Mouse (Mus musculus) small intestine, adult 2 months (tissue): ENCODE measurements around the gene Nanos3. TPM values are rescaled to one million over a fixed set of nuclear protein-coding genes. Genes with fewer than 3 reads are reported as not detected.

ENCODE experiments used
- H3K27ac ChIP-seq: fragments of 200-500 bp; 2 replicates; pipeline ENCODE4 v1.5.1; 2012; ENCODE audit warnings: low read depth, low read length, control low read depth, inconsistent platforms; ENCODE audit not compliant: insufficient read depth
- H3K27me3 ChIP-seq: fragments of 200-500 bp; 2 replicates; pipeline ENCODE4 v1.6.1; 2012; ENCODE audit warnings: mild to moderate bottlenecking, moderate library complexity, low read length, inconsistent platforms; ENCODE audit not compliant: control insufficient read depth, insufficient read depth
- H3K36me3 ChIP-seq: fragments of 200-500 bp; 2 replicates; pipeline ENCODE4 v1.6.1; 2012; ENCODE audit warnings: mild to moderate bottlenecking, low read length, control low read depth, inconsistent platforms; ENCODE audit not compliant: control insufficient read depth, insufficient read depth
- H3K4me1 ChIP-seq: fragments of 200-500 bp; 2 replicates; pipeline ENCODE4 v1.6.1; 2012; ENCODE audit warnings: low read length, inconsistent platforms, mixed read lengths; ENCODE audit not compliant: control insufficient read depth, insufficient read depth, insufficient read length
- H3K4me3 ChIP-seq: fragments of 200-500 bp; 2 replicates; pipeline ENCODE4 v1.5.1; 2012; ENCODE audit warnings: low read depth, mild to moderate bottlenecking, control low read depth, inconsistent platforms, low read length, moderate library complexity
- CTCF ChIP-seq: fragments of 200-500 bp; IDR thresholded peaks from 2 replicates; pipeline ENCODE4 v1.5.1; 2012; ENCODE audit warnings: low read depth, mild to moderate bottlenecking, control low read depth, inconsistent platforms, low read length, moderate library complexity, mixed read lengths; ENCODE audit not compliant: insufficient replicate concordance, insufficient read length; ENCODE audit errors: extremely low read depth
- POLR2A ChIP-seq: fragments of 200-500 bp; IDR thresholded peaks from 2 replicates; pipeline ENCODE4 v1.6.1; 2012; ENCODE audit warnings: low read depth, mild to moderate bottlenecking, control low read depth, inconsistent platforms, low read length, moderate library complexity
- WGBS: fragments of 180-500 bp; shearing (Covaris S2); methylation state at CpG from one replicate; pipeline ENCODE4 v1.1.7; 2018; 5-methylcytosine and 5-hydroxymethylcytosine counted together
- polyA plus RNA-seq: library from polyadenylated mRNA; depleted of rRNA; stranded (reverse); fragments of >200 nt; gene quantifications from 2 replicates; pipeline ENCODE4 v1.2.3, GENCODE M21; 2012; rRNA removed

The Nanos3 gene
- polyA plus RNA-seq, 1 experiment, result 0.62 TPM

GRCm38 (mm10) chr8:84137848-84138247 is 47.2 kb downstream of the Nanos3 start:
- Histone ChIP-seq H3K4me3 (no peak overlapping the region), H3K36me3 (peaks cover 93% of the 10 kb centered on the region), H3K4me1 (no peaks in the 10 kb centered on the region), H3K27ac (no peak overlapping the region), H3K27me3 (no peaks in the 10 kb centered on the region)
- 92% methylated on average over 3 of the region's 3 CpGs for WGBS
- TF ChIP-seq POLR2A (no peak), CTCF (no peak)

- TF ChIP-seq CTCF (no peak), POLR2A (no peak)
- Histone ChIP-seq H3K4me3 (no peak overlapping the region), H3K36me3 (peaks cover 53% of the 10 kb centered on the region), H3K27me3 (no peaks in the 10 kb centered on the region), H3K4me1 (no peaks in the 10 kb centered on the region), H3K27ac (no peak overlapping the region)
- WGBS, result 77% methylated on average over 8 of the region's 8 CpGs
These were observed 52.8 kb downstream of the Nanos3 start for GRCm38 (mm10) chr8:84132225-84132624.

GRCm38 (mm10) chr8:84130806-84131205 is 54.2 kb downstream of the Nanos3 start:
- H3K4me1 ChIP-seq, result no peaks in the 10 kb centered on the region
- 49% methylated on average over 30 of the region's 30 CpGs for WGBS

GRCm38 (mm10) chr8:84128277-84128676 is 56.7 kb downstream of the Nanos3 start:
- Histone ChIP-seq H3K4me1 (no peaks in the 10 kb centered on the region), H3K27me3 (no peaks in the 10 kb centered on the region), H3K27ac (no peak overlapping the region), H3K36me3 (peaks cover 14% of the 10 kb centered on the region), H3K4me3 (peak overlapping the region; percentile 23; the same call in 1 of the 2 replicates)
- WGBS, result 58% methylated on average over 8 of the region's 8 CpGs
- TF ChIP-seq CTCF (no peak), POLR2A (no peak)

More at GRCm38 (mm10) chr8:84130806-84131205, 54.2 kb downstream of the Nanos3 start:
- no peak overlapping the region for H3K4me3 ChIP-seq
- no peaks in the 10 kb centered on the region for H3K27me3 ChIP-seq
- TF ChIP-seq CTCF, result no peak
- no peak for TF ChIP-seq POLR2A
- peaks cover 39% of the 10 kb centered on the region for H3K36me3 ChIP-seq
- no peak overlapping the region for H3K27ac ChIP-seq

- Histone ChIP-seq H3K4me1 (no peaks in the 10 kb centered on the region), H3K27ac (no peak overlapping the region), H3K4me3 (peak overlapping the region; percentile 27), H3K27me3 (no peaks in the 10 kb centered on the region), H3K36me3 (peaks cover 6% of the 10 kb centered on the region)
- WGBS, result 71% methylated on average over 17 of the region's 17 CpGs
- TF ChIP-seq CTCF (no peak), POLR2A (no peak)
These were observed 57.7 kb downstream of the Nanos3 start for GRCm38 (mm10) chr8:84127202-84127901.

- 53% methylated on average over 2 of the region's 2 CpGs for whole genome bisulfite sequencing
- H3K4me3 ChIP-seq, result no peak overlapping the region
- no peaks in the 10 kb centered on the region for H3K27me3 ChIP-seq
- 0 out of 2 replicates have a peak overlapping the region, but pooled peaks have one; percentile 2 for H3K27ac ChIP-seq
- no peaks in the 10 kb centered on the region for H3K4me1 ChIP-seq
- no peaks in the 10 kb centered on the region for H3K36me3 ChIP-seq
- TF ChIP-seq POLR2A, result no peak
- TF ChIP-seq CTCF, result no peak
These were observed 58.3 kb downstream of the Nanos3 start for GRCm38 (mm10) chr8:84126742-84127141.

- Histone ChIP-seq H3K4me1 (no peaks in the 10 kb centered on the region), H3K36me3 (no peaks in the 10 kb centered on the region), H3K27ac (peak within 1 kb of the TSS; percentile 11; the same call in 1 of the 2 replicates), H3K27me3 (no peaks in the 10 kb centered on the region), H3K4me3 (peak within 1 kb of the TSS; percentile 21)
- 42% methylated on average over 9 of the region's 9 CpGs for WGBS
- no peak for TF ChIP-seq POLR2A
- TF ChIP-seq CTCF, result no peak
These were observed 59.4 kb downstream of the Nanos3 start, which contains the start of gene Podnl1 for GRCm38 (mm10) chr8:84125656-84126055. Gene Podnl1 (plus strand): TSS chr8:84125989.

Other genes with a start within 250 kb of the Nanos3 start
- gene Gm10644, start 230.0 kb downstream of the Nanos3 start, polyA plus RNA-seq, result 0.43 and 0.44 TPM in 2 replicates
- 7.8 and 22.1 TPM in 2 replicates for gene Asf1b, start 229.7 kb downstream of the Nanos3 start, polyA plus RNA-seq
- 21.8 and 43.8 TPM in 2 replicates for gene Prkaca, start 212.2 kb downstream of the Nanos3 start, polyA plus RNA-seq
- 17.1 and 35.1 TPM in 2 replicates for gene Samd1, start 187.5 kb downstream of the Nanos3 start, polyA plus RNA-seq
- gene 1700067K01Rik, start 183.7 kb downstream of the Nanos3 start, polyA plus RNA-seq, result 0.30 and 0.91 TPM in 2 replicates
- gene 2210011C24Rik, start 173.0 kb downstream of the Nanos3 start, polyA plus RNA-seq, result 9.1 and 13.5 TPM in 2 replicates
- gene Palm3, start 163.7 kb downstream of the Nanos3 start, polyA plus RNA-seq, result 0.11 and 0.15 TPM in 2 replicates
- 2.3 and 5.5 TPM in 2 replicates for gene Il27ra, start 142.6 kb downstream of the Nanos3 start, polyA plus RNA-seq
- gene Rln3, start 140.2 kb downstream of the Nanos3 start, polyA plus RNA-seq, result 0.96 and 0.99 TPM in 2 replicates
- gene Gm10643, start 120.1 kb downstream of the Nanos3 start, polyA plus RNA-seq, result 0.48 TPM in 1 of 2 replicates, not detected in the other
- 23.2 and 42.2 TPM in 2 replicates for gene Rfx1, start 118.4 kb downstream of the Nanos3 start, polyA plus RNA-seq
- gene Dcaf15, start 80.4 kb downstream of the Nanos3 start, polyA plus RNA-seq, result 37.4 and 108 TPM in 2 replicates
- gene Podnl1, start 59.2 kb downstream of the Nanos3 start, polyA plus RNA-seq, result 3.8 and 12.7 TPM in 2 replicates
- gene Cc2d1a, start 37.3 kb downstream of the Nanos3 start, polyA plus RNA-seq, result 21.0 and 50.8 TPM in 2 replicates
- 0.05 and 0.22 TPM in 2 replicates for gene 4930432K21Rik, start 37.2 kb downstream of the Nanos3 start, polyA plus RNA-seq
- gene Zswim4, start 51.8 kb upstream of the Nanos3 start, polyA plus RNA-seq, result 8.1 and 30.0 TPM in 2 replicates
- 46.2 and 63.5 TPM in 2 replicates for gene D8Ertd738e, start 64.5 kb upstream of the Nanos3 start, polyA plus RNA-seq
- gene Mri1, start 72.1 kb upstream of the Nanos3 start, polyA plus RNA-seq, result 66.7 and 76.0 TPM in 2 replicates
- 11.9 and 37.3 TPM in 2 replicates for gene Ccdc130, start 85.2 kb upstream of the Nanos3 start, polyA plus RNA-seq
- gene Cacna1a, start 203.2 kb upstream of the Nanos3 start, polyA plus RNA-seq, result 5.2 and 23.5 TPM in 2 replicates